In the genomic region with DNA sequence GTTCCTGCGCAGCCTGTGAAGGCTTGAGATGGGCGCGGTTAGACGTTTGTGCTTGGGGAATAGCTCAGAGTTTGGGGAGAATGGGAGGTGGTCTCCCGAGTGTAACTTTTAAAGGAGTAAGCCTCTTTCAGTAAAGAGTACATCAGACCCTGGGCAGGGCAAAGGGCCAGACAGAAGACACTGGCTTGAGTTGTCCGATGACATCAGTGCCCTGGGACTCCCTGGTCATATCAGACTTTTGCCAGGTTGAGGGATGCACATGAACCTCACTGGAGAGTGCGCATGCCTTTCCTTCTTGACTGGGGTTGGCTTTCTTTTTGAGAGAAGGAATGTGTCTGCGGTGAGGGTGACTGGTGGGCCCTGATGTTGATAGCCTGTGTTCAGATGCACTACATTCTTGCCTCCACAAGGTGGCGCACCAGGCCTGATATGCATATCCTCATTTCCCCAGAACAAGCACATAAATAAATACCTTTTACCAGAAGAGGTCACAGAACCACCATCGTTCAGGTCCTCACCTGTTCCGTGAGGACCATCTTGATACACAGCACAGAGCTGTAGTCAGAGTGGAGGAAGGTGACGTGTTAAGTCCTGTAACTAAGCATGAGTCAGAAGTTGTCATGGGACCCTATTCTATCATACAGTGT, we compare ENCODE assay signal across 9 mouse cellular contexts. TPM values are rescaled to one million over a fixed set of nuclear protein-coding genes. Genes with fewer than 3 reads are reported as not detected.
A peak's percentile ranks its signal among the peaks of the same experiment; 100 is the strongest.
DNase-seq lines count a peak whose midpoint lies in the region; ATAC-seq and TF ChIP-seq lines count a peak whose summit lies in the region.
"Had no signal": no experiment of that assay in that cellular context is flagged by ENCODE, and none has a peak within 500 bp of the region (broad histone marks: within the 10 kb centered on the region; RNA-seq: fewer than 3 reads in every experiment).

No protein-coding gene starts in this region.

- peak; percentile 75 for TF ChIP-seq RAD21 in MEL (IDR thresholded peaks at IDR 0.05; ENCODE audit: low read depth, low read length)

- no peak overlapping the region for H3K4me3 ChIP-seq in heart, embryonic 11.5 days (ENCODE audit: low read depth, low read length)
- no peak overlapping the region for H3K4me3 ChIP-seq in MEL (ENCODE audit: control insufficient read depth in 1 of 2, insufficient read depth in 1 of 2, low read depth in 2 of 2, low read length in 2 of 2)
- no peak overlapping the region for H3K4me3 ChIP-seq in midbrain, embryonic 15.5 days

- no peak overlapping the region for H3K4me2 ChIP-seq in heart, embryonic 11.5 days
- H3K4me2 ChIP-seq in midbrain, embryonic 15.5 days = no peak overlapping the region

- no peaks in the 10 kb centered on the region for H3K36me3 ChIP-seq in heart, embryonic 11.5 days (ENCODE audit: control insufficient read depth, insufficient read depth, low read length)
- no peaks in the 10 kb centered on the region for H3K36me3 ChIP-seq in MEL (ENCODE audit: control insufficient read depth in 1 of 2, insufficient read depth in 2 of 2, low read length in 2 of 2)
- no peaks in the 10 kb centered on the region for H3K36me3 ChIP-seq in midbrain, embryonic 15.5 days (replicated peaks)

- no peak for TF ChIP-seq POLR2A in MEL (IDR thresholded peaks at IDR 0.05; ENCODE audit: control insufficient read depth in 1 of 2, insufficient read depth in 1 of 2, low read depth in 1 of 2, low read length in 2 of 2, poor library complexity in 1 of 2)

- TF ChIP-seq EP300 in MEL (IDR thresholded peaks at IDR 0.05; ENCODE audit: low read depth in 1 of 2, low read length in 2 of 2) = no peak

- 73% methylated on average over 12 of the region's 12 CpGs for WGBS in heart, embryonic 11.5 days (ENCODE audit: insufficient replicate concordance)
- WGBS in midbrain, embryonic 15.5 days = 74% methylated on average over 12 of the region's 12 CpGs

- no peaks in the 10 kb centered on the region for H3K27me3 ChIP-seq in heart, embryonic 11.5 days (ENCODE audit: control insufficient read depth, insufficient read depth, low read length)
- H3K27me3 ChIP-seq in MEL (ENCODE audit: control insufficient read depth in 1 of 2, insufficient read depth in 2 of 2, low read length in 2 of 2) = no peaks in the 10 kb centered on the region
- no peaks in the 10 kb centered on the region for H3K27me3 ChIP-seq in midbrain, embryonic 15.5 days (replicated peaks)

- ATAC-seq in heart, embryonic 11.5 days (replicated peaks; ENCODE audit: insufficient number of reproducible peaks, low FRiP score, low TSS enrichment) = 0 out of 2 replicates have a peak, but pooled peaks have one; percentile 22
- peak; percentile 69 for ATAC-seq in granulocyte monocyte progenitor cell, adult 5-6 weeks (replicated peaks; ENCODE audit: poor library complexity, severe bottlenecking)
- ATAC-seq in midbrain, embryonic 15.5 days (replicated peaks) = 0 out of 2 replicates have a peak, but pooled peaks have one; percentile 60

- peak; percentile 80 to 89 (median 87) for TF ChIP-seq CTCF in MEL (IDR thresholded peaks at IDR 0.05 in 2 of 3, conservative IDR thresholded peaks at IDR 0.05 in 1 of 3; ENCODE audit: control insufficient read depth in 1 of 3, insufficient read depth in 1 of 3, low read depth in 2 of 3, low read length in 3 of 3, poor library complexity in 1 of 3, severe bottlenecking in 1 of 3)

- H3K79me2 ChIP-seq in MEL (ENCODE audit: control insufficient read depth, insufficient read depth, low read length, poor library complexity) = no peaks in the 10 kb centered on the region

- H3K9ac ChIP-seq in heart, embryonic 11.5 days (ENCODE audit: low read depth, low read length) = no peak overlapping the region
- H3K9ac ChIP-seq in MEL (ENCODE audit: control insufficient read depth, low read depth, low read length, poor library complexity, severe bottlenecking) = no peak overlapping the region
- H3K9ac ChIP-seq in midbrain, embryonic 15.5 days = no peak overlapping the region

- H3K4me1 ChIP-seq in heart, embryonic 11.5 days (ENCODE audit: control insufficient read depth, insufficient read depth, low read length) = no peaks in the 10 kb centered on the region
- H3K4me1 ChIP-seq in MEL (ENCODE audit: control insufficient read depth in 1 of 2, insufficient read depth in 2 of 2, low read length in 2 of 2) = no peaks in the 10 kb centered on the region
- no peaks in the 10 kb centered on the region for H3K4me1 ChIP-seq in midbrain, embryonic 15.5 days

- no peak overlapping the region for H3K27ac ChIP-seq in heart, embryonic 11.5 days (ENCODE audit: low read depth, low read length)
- H3K27ac ChIP-seq in MEL (ENCODE audit: control insufficient read depth, low read depth, low read length) = no peak overlapping the region
- H3K27ac ChIP-seq in midbrain, embryonic 15.5 days = no peak overlapping the region
- H3K27ac ChIP-seq: macrophage had no signal

- H3K9me3 ChIP-seq in heart, embryonic 11.5 days (replicated peaks; ENCODE audit: control insufficient read depth, low read length) = 0 out of 2 replicates have a peak, but pooled peaks cover 4% of the 10 kb centered on the region
- H3K9me3 ChIP-seq in MEL (replicated peaks; ENCODE audit: insufficient read depth, low read length) = no peaks in the 10 kb centered on the region
- no peaks in the 10 kb centered on the region for H3K9me3 ChIP-seq in midbrain, embryonic 15.5 days

- DNase-seq in heart, adult 8-10 months (ENCODE audit: low spot score) = no peak
- DNase-seq in MEL (ENCODE audit: low read depth, low spot score) = peak; percentile 74
- peak; percentile 51 to 64 for DNase-seq in cerebellum, postnatal 14 days
- peak; percentile 53 to 62 for DNase-seq in layer of hippocampus, postnatal 14 days (ENCODE audit: low spot score in 2 of 2)
- peak; percentile 11 to 12 for DNase-seq in thymus, postnatal 36 days

TF ChIP-seq in MEL, 35 proteins besides CTCF, POLR2A, EP300 and RAD21:
- TF ChIP-seq USF2 (IDR thresholded peaks at IDR 0.05; ENCODE audit: borderline replicate concordance in 1 of 2, insufficient read depth in 1 of 2, low read depth in 1 of 2, low read length in 2 of 2) = no peak
- TF ChIP-seq POLR2AphosphoS2 (IDR thresholded peaks at IDR 0.05; ENCODE audit: low read length) = no peak
- peak; percentile 69 for TF ChIP-seq SMC3 (IDR thresholded peaks at IDR 0.05; ENCODE audit: low read depth, low read length)
- TF ChIP-seq ZC3H11A (IDR thresholded peaks at IDR 0.05; ENCODE audit: low read depth, low read length) = peak; percentile 32; the same call in 1 of the 2 replicates
- TF ChIP-seq HCFC1 (IDR thresholded peaks at IDR 0.05; ENCODE audit: low read depth, low read length) = no peak
- TF ChIP-seq UBTF (IDR thresholded peaks at IDR 0.05; ENCODE audit: borderline replicate concordance, insufficient read depth, low read depth, low read length) = no peak
- TF ChIP-seq GATA1 (IDR thresholded peaks at IDR 0.05; ENCODE audit: low read depth, low read length) = no peak

RNA-seq across cellular contexts. Expression of a gene that starts 30.7 kb away (rescaled TPM):
- 25.8 and 27.5 TPM in 2 replicates for polyA plus RNA-seq in heart, embryonic 11.5 days (2014; fragmentation: Nextera tagmentation; extraction: Ambion mirVana)
- total RNA-seq in heart, adult 8-10 months (2022) = 1 to 10 TPM; 4.4 to 6.6 (median 5.4) TPM
- 3.0 and 3.3 TPM in 2 replicates for total RNA-seq in MEL (2012; rRNA removed)
- polyA plus RNA-seq in MEL (2012; ENCODE audit: insufficient read depth in 1 of 2, insufficient read length in 2 of 2, low read depth in 1 of 2, low replicate concordance in 2 of 2, missing spikeins in 1 of 2) = 10 to 100 TPM in 1 of 2 experiments, not detected in 1; 10.6 TPM
- total RNA-seq in granulocyte monocyte progenitor cell, adult 5-6 weeks (2014; fragmentation: Nextera tagmentation) = 10.2 and 16.8 TPM in 2 replicates
- total RNA-seq in granulocyte monocyte progenitor cell, adult 5-6 weeks (2017) = 11.1 and 18.9 TPM in 2 replicates
- total RNA-seq in layer of hippocampus, postnatal 14 days (2021) = 10 to 100 TPM; 30.8 to 32.7 TPM
- 81.3 and 92.1 TPM in 2 replicates for polyA plus RNA-seq in midbrain, embryonic 15.5 days (2015; fragmentation: Nextera tagmentation; extraction: Ambion mirVana)

RNA-seq across cellular contexts. Expression of a gene that starts 54.3 kb away (rescaled TPM):
- 0.20 TPM in 2 replicates for polyA plus RNA-seq in heart, embryonic 11.5 days (2014; fragmentation: Nextera tagmentation; extraction: Ambion mirVana)
- under 1 TPM in 3 of 4 experiments, not detected in 1; 0.19 to 0.41 (median 0.28) TPM for total RNA-seq in heart, adult 8-10 months (2022)
- total RNA-seq in MEL (2012; rRNA removed) = not detected in 2 replicates
- polyA plus RNA-seq in MEL (2012; ENCODE audit: insufficient read depth in 1 of 2, insufficient read length in 2 of 2, low read depth in 1 of 2, low replicate concordance in 2 of 2, missing spikeins in 1 of 2) = under 1 TPM in 1 of 2 experiments, not detected in 1; 0.15 TPM
- total RNA-seq in granulocyte monocyte progenitor cell, adult 5-6 weeks (2014; fragmentation: Nextera tagmentation) = not detected in 2 replicates
- not detected in 2 replicates for total RNA-seq in granulocyte monocyte progenitor cell, adult 5-6 weeks (2017)
- 1 to 10 TPM in 1 of 2 experiments, under 1 TPM in 1; 0.65 to 2.4 TPM for total RNA-seq in layer of hippocampus, postnatal 14 days (2021)
- 2.4 and 3.2 TPM in 2 replicates for polyA plus RNA-seq in midbrain, embryonic 15.5 days (2015; fragmentation: Nextera tagmentation; extraction: Ambion mirVana)
- polyA plus RNA-seq: macrophage had no signal
